ENCODE assay signal across 24 mouse cellular contexts in the genomic region with DNA sequence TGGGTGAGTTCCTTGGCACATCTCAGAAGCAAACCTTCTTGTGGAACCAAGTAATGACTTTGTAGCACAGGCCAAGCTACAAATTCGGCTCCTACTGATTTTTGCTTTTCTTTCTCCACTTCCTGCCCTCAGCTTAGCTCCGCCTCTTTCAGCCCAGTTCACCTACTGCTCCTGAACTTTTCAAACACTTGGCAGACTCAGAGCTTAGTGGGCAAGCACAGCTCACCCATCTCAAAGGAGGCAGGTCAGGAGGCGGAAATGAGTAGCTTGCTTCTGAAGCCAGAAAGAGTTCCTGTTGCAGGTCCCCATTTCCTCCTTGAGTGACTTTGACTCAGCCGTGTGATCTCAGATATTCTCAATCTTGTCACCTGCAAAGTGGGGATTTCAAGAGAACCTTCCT.
DNase-seq lines count a peak whose midpoint lies in the region; ATAC-seq lines count a peak whose summit lies in the region.
"Had no signal": no experiment of that assay in that cellular context is flagged by ENCODE, and none has a peak within 500 bp of the region (broad histone marks: within the 10 kb centered on the region; RNA-seq: fewer than 3 reads in every experiment).

No protein-coding gene starts in this region.

- no peak for ATAC-seq in heart, embryonic 12.5 days (ENCODE audit: insufficient number of reproducible peaks, low FRiP score)
- ATAC-seq in granulocyte monocyte progenitor cell, adult 5-6 weeks (replicated peaks; ENCODE audit: poor library complexity, severe bottlenecking) = peak; percentile 33; the same call in 1 of the 2 replicates
- ATAC-seq in megakaryocyte progenitor cell, adult 5-6 weeks (replicated peaks; ENCODE audit: poor library complexity) = 0 out of 2 replicates have a peak, but pooled peaks have one; percentile 3
- ATAC-seq: forebrain, embryonic 13.5 days; hindbrain, postnatal 0 days; intestine, postnatal 0 days; liver, postnatal 0 days; midbrain, embryonic 15.5 days had no signal

- H3K4me3 ChIP-seq in heart, embryonic 12.5 days = no peak overlapping the region
- H3K4me3 ChIP-seq: embryonic facial prominence, embryonic 12.5 days; erythroblast, embryonic 14.5 days; forebrain, embryonic 13.5 days; heart, embryonic 13.5 days; hindbrain, embryonic 10.5 days; left cerebral cortex, adult 2 months; limb, embryonic 10.5 days; midbrain, embryonic 15.5 days had no signal

- H3K27me3 ChIP-seq in heart, embryonic 12.5 days (replicated peaks) = peaks cover 11% of the 10 kb centered on the region; the same call in 1 of the 2 replicates
- H3K27me3 ChIP-seq: embryonic facial prominence, embryonic 12.5 days had no signal

- DNase-seq in heart, adult 11 months = peak; percentile 93
- peak; percentile 28 to 50 for DNase-seq in kidney, adult 8-10 months
- no peak for DNase-seq in kidney, postnatal 4 days
- no peak for DNase-seq in thymus, postnatal 10 days (ENCODE audit: low spot score in 2 of 2)
- DNase-seq in gastrocnemius, adult 18-20 months (ENCODE audit: low spot score) = no peak
- DNase-seq: cerebellum, adult 9-10 months; gastrocnemius, postnatal 25 days; layer of hippocampus, adult 9-11 months; liver, postnatal 0 days; lung, postnatal 14 days; thymus, postnatal 25 days had no signal

- 76% methylated on average over 4 of the region's 4 CpGs for WGBS in heart, embryonic 12.5 days

- no peak overlapping the region for H3K27ac ChIP-seq in heart, embryonic 12.5 days (ENCODE audit: poor library complexity, severe bottlenecking)
- H3K27ac ChIP-seq: embryonic facial prominence, embryonic 12.5 days; forebrain, embryonic 13.5 days; heart, embryonic 13.5 days; hindbrain, embryonic 10.5 days; hindbrain, postnatal 0 days; left cerebral cortex, adult 2 months; limb, embryonic 10.5 days; midbrain, embryonic 15.5 days had no signal

- H3K4me1 ChIP-seq in heart, embryonic 12.5 days (replicated peaks) = no peaks in the 10 kb centered on the region
- H3K4me1 ChIP-seq: embryonic facial prominence, embryonic 12.5 days; forebrain, embryonic 13.5 days; heart, embryonic 13.5 days; midbrain, embryonic 15.5 days had no signal

- H3K9me3 ChIP-seq in heart, embryonic 12.5 days (replicated peaks) = no peaks in the 10 kb centered on the region
- H3K9me3 ChIP-seq: embryonic facial prominence, embryonic 12.5 days; forebrain, embryonic 13.5 days; heart, embryonic 13.5 days; hindbrain, embryonic 10.5 days; limb, embryonic 10.5 days; midbrain, embryonic 15.5 days had no signal

- H3K36me3 ChIP-seq in heart, embryonic 12.5 days = no peaks in the 10 kb centered on the region
- H3K36me3 ChIP-seq: embryonic facial prominence, embryonic 12.5 days; heart, embryonic 13.5 days; hindbrain, embryonic 10.5 days; limb, embryonic 10.5 days; midbrain, embryonic 15.5 days had no signal

- no peak overlapping the region for H3K4me2 ChIP-seq in heart, embryonic 12.5 days
- H3K4me2 ChIP-seq: embryonic facial prominence, embryonic 12.5 days; forebrain, embryonic 13.5 days; heart, embryonic 13.5 days; midbrain, embryonic 15.5 days had no signal

- no peak overlapping the region for H3K9ac ChIP-seq in heart, embryonic 12.5 days
- H3K9ac ChIP-seq: embryonic facial prominence, embryonic 12.5 days; forebrain, embryonic 13.5 days; heart, embryonic 13.5 days; liver, postnatal 0 days; midbrain, embryonic 15.5 days had no signal

Comparison
In these comparisons a context has a peak if more than half of its experiments do, and no peak if none do; other contexts are left out.
1. DNase-seq: peak in heart, adult 11 months (single experiment) and kidney, adult 8-10 months (2 of 2); none in kidney, postnatal 4 days (0 of 2), thymus, postnatal 10 days (0 of 2) and gastrocnemius, adult 18-20 months (single experiment).